Mouse (Mus musculus) layer of hippocampus, adult 18-20 months (tissue): ENCODE results near the gene Mboat2. TPM values are rescaled to one million over a fixed set of nuclear protein-coding genes. Genes with fewer than 3 reads are reported as not detected.

Experiments
- DNase-seq, 2 experiments: peaks; one replicate each; pipeline ENCODE4 v3.0.0; 2022; ENCODE audit warnings: low spot score in 2 of 2
- long read RNA-seq: library from polyadenylated mRNA; stranded (forward); transcript quantifications from one replicate; pipeline ENCODE4 v2.0.0, GENCODE M21; 2021
- total RNA-seq, 2 experiments: library from RNA; stranded (reverse); gene quantifications; 2 replicates each; pipeline ENCODE4 v1.2.3; 2021

Mboat2 gene
- total RNA-seq, result 10 to 100 TPM; 83.9 to 88.1 TPM
- long read RNA-seq, full-length matches to known transcripts, result 21 of 32 reads
- long read RNA-seq, partial matches to known transcripts, result 0 of 32 reads
- long read RNA-seq, other reads (novel, unspliced or antisense), result 11 of 32 reads

DNA sequence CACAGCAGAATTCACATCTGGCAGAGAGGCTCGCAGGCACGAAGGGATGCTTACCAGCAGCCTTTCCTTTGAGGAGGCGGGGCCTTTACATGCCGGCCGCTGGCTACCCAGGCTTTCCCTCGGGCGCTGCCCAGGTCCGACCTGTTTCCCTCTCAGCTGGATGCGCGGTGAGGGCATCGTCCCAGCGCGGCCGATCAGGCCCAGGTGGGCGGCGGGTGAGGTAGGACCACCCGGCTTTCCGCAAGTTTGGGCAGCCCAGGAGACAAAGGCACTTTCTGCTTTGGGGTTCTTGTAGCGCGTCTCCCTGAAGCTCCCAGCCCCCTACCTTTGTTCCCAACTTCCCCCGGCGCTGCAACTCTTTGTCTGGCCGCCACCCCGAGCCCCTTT is at the start of gene Mboat2:
Gene Mboat2 (plus strand): TSS at position 114 of the 387 bp plus-strand sequence.
- DNase-seq, result peak; percentile 25 to 50

DNA sequence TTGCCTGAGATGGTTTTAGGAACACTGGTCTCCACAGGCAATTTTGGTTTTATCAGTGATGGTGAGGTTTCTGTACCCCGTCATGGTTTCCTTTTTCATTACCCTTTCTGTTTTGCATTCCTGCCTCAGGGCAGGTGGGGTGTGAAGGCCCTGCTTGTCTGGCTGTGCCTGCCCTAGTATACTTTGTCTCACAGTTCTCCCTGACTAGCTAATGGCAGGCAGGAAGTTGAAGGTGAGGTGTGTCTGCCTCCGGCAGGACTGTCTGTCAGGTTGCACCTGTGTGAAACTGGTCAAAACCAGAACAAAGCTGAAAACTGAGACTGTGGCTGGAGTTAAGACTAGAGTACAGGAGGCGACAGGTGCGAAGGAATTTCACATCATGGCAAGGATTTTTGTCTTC is 46.9 kb upstream of the Mboat2 start:
- DNase-seq, result no peak

DNA sequence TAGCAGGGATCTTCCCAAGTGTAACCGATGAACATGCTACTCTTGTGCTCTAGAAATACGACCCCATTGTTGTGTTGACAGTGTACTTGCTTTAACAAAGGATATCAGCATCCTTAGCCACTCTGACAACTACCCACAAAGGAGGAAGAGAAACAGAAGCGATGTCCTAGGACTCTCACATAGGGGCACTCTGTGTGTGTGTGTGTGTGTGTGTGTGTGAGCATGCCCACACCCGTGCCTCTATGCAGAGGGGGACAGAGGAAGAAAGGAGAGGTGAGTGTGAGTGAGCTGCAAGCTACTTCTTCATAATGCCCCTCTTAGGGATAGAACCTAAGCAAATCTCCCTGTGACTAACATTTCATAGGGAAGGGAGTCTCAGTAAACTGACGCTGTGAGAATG is 44.8 kb upstream of the Mboat2 start:
- no peak for DNase-seq

DNA sequence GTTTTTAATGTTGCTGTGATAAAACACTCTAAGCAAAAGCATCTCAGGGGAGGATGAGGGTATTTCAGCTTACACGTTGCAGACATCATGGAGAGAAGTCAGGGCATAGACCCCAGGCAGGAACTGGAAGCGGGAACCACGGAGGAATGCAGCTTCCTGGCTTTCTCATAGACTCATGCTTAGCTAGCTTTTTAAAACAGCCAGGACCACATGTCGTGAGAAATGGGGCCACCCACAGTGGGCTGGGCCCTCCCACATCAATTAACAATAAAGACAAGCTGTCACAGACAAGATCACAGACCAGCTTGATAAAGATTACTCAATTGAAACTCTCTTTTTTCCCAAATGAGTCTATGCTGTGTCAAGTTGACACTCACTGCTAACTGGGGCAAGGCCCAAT is 44.4 kb upstream of the Mboat2 start:
- peak; percentile 30 to 62 for DNase-seq

DNA sequence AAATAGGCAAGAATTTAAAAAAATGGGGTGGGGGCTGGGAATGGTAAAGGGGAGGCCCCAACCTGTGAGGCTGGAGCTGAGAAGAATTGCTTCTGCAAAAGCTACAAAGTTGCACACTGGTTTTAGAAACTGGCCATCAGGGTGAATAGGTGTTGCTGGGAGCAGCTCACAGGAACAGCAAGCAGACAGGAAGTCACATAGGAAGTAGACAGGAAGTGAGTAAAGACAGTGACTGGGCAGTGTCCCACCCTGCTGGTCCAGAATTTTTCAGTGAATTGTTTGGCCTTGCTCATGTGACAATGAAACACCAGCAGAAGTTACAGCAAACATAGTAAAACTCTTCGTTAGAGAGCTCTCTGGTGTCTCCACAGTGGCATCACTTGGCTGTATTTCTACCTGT is 41.0 kb upstream of the Mboat2 start:
- DNase-seq, result no peak

DNA sequence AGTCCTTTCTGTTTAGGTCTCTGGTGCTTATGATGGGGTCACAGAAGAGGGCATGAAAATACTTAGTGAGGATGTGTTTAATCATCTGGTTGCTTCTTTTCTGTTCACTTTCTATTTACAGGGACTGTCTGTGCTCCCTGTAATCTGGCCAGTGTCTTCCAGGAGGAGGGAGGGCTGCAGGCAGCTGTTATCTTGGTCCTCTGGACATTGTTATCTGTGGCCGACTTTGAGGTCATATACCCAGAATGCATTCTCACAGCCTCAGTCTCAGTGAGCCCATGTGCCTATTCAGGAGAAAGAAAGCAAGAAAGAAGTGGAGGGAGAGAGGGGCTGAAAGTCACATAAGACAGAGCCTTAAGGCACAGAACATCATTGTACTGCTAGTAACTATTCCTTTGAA is 19.4 kb upstream of the Mboat2 start:
- DNase-seq, result no peak

DNA sequence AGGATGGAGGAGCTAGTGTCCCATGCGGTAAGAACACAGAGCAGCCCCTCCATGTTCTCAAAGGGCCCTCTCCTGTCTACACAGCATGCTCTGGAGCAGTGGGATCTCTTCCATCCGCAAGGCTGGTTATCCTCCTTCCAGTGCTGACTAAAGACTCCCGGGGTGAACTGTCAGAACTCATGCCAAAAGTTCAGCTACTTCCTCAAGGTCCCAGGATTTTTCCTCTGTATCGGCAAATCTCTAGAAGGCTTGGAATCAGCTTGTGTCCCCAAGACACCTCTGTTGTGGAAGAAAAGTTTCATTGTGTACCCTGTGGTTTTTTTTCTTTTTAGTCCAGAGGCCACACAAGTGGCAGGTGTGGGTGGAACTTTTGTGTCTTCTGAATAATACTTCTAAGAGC is 18.8 kb upstream of the Mboat2 start:
- no peak for DNase-seq

DNA sequence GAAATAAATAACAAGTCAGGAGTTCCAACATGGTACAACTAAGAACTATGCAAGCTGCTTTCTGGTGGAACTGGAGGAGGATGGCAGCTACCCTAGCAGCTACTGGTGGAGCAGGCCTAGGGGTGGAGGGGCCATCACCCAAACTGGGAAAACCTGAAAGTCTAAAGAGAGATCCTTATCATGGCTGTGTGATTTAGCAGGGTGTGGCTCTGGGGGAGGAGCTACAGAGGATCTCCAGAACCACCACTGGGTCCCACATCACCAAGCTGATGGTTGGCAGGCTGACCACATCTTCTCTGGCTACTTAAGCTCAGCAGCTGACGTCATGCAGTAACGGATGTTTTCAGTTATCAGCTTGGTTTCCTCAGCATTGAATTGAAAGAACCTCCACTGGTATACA is 7.8 kb upstream of the Mboat2 start:
- no peak for DNase-seq

DNA sequence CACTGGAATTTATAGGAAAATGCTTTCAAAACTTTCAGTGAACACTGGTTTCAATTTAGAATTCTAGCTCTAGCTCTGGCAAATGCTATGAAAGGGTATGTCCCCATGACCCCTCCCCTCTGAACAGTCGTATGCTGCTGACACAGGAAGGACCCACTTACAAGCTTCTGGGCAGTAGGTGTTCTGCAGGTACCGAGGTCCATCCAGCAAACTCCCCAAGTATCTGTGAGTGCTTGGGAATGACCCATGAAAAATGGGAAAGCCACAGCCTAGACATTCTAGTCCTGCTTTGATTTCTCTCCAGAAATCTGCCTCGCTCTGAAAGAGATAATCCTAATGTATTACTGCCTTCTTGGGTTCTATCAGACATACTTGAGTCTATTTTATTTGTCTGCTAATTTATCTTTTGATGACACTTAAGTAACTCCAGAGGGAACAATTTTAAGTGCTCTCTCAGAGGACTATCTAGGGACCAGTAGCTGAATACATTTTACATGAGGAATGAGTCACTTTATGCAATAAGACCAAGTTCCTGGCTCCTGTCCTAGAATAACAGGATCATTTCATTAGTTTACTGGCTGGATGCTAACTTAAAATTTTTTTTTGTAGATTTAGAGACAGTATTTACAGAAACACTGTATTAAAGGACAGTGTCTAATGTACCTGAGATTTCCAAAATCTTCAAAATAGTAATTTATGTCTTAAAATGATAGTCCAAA is 6.9 kb upstream of the Mboat2 start:
- DNase-seq, result no peak

DNA sequence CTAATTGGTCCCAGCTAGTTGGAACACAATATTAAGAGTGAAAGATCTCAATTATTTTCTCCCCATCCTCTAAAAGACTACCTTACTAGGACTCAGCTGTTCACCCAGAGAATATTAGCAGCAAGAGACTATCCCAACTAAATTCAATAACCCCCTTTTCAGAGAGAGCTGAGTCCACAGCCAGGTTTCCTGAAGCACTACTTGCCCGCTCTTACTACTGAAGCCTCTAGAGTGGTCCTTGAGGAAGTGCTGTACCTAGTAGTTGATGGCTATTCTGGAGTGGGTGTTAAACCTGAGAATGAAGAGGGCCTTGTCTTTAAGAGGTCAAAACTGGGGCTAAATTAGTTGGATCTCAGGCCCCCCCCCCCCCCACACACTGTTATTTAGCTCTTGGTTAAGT is 593 bp upstream of the Mboat2 start:
- DNase-seq, result no peak

DNA sequence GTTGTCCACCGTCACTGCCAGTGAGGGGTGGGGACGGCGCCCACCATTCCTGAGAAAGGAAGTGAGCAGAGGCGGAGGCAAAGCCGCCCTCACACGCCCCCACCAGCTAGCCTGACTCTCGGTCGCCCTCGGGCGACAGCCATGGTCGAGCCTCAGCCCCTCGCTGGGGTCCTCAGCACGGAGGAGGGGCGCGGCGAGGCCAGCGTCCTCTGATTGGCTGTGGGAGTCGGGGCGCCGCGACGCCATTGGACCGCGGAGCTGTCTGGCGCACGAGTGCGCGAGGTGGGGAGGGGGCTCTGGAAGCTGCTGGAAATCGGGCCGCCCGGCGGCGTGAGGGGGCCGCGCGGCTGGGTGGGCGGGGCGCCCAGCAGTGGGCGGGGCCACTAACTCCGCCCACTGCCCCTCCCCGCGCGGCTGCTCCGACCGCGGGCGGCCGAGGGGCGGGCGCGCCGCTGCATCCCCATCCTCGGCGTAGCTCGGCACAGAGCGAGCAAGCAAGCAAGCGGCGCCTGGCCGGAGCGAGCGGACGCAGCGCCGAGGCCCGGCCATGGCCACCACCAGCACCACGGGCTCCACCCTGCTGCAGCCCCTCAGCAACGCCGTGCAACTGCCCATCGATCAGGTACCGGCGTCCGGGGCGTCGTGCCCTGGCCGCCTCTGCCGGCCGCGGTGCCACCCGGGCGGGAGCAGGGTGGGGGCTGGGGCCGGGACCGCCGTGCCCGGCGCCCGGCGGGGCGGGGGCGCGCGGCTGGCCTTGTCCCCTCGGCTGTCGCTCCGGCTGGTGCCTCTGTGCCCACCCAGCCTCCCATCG is 679 bp downstream of the Mboat2 start:
- peak; percentile 85 to 94 for DNase-seq

DNA sequence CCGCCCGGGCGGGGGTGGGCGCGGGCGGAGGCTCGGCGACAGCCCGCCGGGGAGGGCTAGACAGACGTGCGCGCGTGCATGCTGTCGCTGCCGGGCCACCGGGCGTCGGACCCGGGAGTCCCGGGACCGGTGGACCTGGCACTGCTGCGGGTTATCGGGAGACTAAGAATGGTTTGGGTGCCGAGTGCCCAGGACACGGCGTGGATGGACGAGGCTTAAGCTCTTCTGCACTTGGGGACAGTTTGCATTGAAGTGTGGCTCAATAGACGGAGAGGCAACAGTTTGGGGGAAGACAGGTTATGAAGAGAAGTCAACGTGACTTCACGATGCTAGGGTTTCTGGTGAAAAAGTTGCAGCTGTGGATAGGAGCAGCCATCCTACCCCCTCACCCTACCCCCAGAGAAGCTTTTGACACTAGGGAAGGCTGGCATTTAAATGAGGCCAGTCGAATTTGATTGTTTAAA is 1.3 kb downstream of the Mboat2 start:
- peak; percentile 16 to 28 for DNase-seq

DNA sequence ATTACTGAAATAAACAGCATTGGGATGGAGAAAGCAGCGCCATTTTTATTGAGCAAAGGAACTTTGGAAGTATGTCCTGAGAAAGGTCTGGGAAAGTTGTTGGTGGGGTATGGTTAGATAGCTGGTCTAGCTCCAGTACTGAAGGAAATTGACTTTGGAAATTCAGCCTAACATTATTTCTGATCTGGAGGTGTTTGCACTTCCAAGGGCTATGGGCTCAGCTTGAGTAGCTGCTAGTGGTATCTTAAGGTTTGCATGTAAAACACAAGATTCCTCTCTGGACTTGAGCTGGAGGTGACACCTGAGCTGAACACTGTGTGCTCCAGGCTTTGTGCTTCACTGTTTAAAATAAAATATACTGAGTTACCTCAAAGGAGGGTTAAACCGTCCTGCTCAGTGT is 1.8 kb downstream of the Mboat2 start:
- no peak for DNase-seq

DNA sequence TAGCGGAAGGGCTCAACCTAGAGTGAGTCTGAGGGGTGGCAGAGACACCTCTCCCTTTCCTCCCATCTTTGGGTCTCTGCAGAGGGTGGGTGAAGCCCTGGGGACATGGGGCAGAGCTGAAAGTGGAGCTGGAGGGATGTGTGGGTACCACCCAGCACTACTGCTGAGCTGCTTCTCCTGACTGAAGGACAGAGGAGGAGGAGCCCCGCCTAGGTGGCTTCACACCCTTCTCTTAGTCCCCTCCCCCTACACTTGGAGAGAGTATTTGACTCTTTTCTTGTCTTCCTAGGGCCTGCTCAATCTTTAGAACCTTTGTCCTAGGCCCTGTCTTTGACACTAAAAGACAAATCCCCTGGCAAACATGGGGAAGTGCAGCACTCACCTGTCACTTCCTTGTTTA is 7.3 kb downstream of the Mboat2 start:
- DNase-seq, result no peak

DNA sequence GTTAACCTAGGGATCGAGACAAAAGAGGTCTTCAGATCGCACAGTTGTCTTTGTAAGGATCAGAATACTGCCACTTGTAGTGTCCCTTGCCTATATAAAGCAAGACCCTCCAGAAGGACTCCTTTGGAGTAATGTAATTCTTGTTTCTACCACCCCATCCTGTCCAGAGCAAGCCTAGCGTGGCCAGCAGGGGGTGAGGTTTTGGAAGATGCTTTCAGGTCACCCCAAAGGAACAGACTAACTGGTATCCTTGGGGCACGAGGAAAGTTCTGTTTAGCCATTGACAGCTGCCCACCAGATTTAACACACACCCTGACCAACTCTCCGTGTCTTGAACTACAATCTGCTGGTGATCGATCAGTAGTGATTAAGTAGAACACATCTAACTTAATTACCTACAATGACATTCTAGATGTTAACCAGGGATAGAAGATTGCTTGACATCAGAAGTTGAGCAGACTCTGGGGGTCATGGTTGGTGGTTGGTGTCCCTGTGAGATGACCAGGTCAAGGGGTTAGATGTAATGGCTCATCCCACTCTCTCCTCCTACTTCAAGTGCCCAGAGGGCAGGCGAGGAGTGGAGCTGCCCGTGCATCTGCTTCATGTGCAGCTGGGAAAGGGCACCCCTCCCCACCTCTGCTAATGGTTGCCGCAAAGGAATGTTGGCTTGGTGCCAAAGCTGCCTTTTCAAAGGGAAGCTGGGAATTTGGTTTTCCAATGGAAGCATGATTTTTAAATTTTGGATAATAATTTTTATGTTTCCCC is 10.6 kb downstream of the Mboat2 start:
- DNase-seq, result no peak

DNA sequence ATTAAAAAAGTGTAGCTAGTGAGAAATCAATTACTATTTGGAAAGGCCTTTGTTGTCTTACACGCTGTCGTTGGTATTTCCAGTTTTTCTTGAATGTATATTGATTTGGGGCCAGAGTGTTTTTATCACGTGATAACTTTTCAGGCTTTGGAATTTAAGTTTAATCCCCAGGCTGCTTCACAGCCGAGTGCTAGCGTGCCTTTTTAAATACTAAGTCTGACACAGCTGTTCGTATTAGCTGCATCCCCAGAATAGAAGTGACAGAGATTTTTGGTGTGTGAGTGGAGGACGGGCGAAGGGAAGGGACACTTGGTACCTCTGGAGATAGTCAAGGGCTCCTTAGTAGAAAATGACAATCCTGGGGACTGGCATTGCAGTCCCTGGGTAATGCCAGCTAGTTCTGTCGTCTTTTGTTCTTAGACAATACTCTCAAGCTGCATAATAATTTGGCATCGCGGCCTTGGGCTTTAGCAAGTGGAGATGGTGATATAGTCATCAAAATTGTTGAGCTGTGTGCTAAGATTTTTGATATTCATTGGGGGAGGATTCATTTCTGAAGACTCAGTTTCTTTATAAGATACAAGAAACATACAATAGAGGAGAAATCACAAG is 11.7 kb downstream of the Mboat2 start:
- DNase-seq, result no peak

DNA sequence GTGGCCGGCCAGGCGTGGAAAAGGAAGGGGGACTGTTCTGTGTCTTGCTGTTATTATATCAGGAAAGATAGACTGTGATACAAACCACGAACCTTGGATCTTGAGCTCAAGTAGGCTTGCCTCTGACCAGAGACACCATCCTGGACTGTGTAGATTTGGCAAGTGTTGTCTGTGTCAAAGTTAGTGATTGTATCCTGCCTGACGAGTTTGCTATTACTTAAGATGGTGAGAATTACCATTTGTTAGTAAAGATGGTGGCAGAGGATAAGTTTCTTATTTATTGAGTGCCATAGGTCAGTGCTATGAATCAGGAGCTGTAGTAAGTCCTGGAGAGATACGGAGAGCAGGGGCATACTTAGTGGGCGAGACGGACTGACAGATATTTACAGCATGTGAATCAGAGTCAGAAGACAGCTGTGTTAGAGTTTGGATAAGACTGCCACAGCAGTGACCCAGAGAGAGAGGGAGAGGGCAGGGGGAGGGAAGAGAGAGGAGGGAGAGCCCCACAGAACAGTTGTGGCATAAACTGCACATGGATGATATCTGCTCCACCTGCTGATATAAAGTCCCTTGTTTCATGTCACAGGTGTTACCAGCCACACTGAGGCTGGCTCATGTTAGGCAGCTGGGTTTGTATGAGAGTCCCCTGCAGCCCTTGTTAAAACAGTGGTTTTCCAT is 12.9 kb downstream of the Mboat2 start:
- no peak for DNase-seq

DNA sequence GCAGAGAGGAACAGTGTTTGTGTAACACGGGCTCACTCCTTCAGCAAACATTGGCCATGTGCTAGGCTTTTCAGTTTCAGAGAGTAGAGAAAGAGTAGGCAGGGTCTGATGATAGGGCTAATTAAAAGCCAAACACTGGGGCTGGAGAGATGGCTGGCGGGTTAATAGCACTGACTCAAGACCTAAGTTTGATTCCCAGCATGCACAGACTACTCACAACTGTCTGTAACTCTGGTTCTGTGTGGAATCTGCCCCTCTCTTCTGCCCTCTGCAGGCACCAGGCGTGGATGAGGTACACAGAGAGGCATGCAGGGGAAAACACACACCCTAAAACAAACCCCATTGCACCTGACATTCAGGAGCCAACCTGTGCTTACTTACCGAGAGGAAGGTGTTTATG is 14.7 kb downstream of the Mboat2 start:
- DNase-seq, result no peak

DNA sequence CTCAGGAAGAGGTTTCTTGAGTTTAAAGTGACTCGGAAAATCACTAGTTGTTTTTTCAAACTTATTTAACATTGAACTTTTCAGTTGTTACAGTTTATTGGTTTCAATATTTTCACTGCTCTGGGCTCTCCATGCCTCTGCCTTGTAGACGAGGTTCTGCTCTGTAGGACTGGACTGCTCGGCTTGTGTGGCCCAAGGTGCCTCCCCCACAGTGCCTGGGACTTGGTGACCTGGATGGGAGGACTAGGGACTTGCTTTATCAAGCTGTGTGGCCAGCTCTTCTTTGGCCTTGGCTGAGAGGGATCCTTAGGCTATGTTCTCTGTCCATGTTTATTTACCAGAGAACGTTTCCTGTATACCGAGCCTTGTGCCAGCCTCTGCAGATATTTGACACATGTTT is 17.4 kb downstream of the Mboat2 start:
- DNase-seq, result no peak

DNA sequence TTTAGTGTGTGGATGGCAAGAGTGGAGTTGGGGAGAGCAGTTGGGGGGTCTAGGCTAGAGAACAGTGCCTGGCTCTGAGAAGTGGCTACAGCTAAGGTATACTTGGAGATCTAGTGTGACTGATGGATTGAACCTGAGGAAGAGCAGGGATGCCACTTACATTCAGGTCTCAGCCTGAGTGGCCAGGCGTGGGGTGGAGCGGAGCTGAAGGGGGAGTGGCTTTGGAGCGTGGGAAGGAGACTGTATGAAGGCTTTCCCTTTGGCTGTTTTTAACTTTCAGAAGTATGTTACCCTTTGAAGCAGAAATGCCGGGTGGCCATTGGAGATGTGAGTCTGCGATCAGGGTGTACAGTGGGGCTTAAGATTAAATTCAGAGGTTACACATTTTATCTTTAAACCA is 26.7 kb downstream of the Mboat2 start:
- DNase-seq, result no peak

DNA sequence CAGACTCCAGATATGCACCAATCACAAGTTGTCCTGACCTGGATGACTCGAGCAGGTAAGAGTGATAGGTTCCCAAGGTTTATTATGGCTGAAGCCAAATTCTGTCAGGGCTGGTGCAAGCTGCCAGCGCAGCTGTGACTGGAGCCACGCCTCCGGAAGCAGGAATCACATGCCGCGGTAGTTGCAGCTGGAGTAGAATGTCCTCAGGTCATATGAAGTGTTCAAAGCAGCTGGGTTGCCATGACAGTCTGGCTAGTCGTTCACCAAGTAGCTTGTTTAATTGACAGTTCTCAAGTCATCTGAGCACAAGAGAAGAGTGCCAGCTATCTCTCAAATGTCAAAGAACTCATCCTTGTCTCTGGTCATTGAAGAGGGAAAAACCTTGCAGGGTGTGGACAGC is 28.7 kb downstream of the Mboat2 start:
- DNase-seq, result no peak
